29 mouse cellular contexts compared by ENCODE assay signal in genomic region chr1:189359699-189360098, GRCm38 (mm10). TPM values are rescaled to one million over a fixed set of nuclear protein-coding genes. Genes with fewer than 3 reads are reported as not detected.
"Had no signal": no experiment of that assay in that cellular context is flagged by ENCODE, and none has a peak within 500 bp of the region (broad histone marks: within the 10 kb centered on the region; RNA-seq: fewer than 3 reads in every experiment).

No protein-coding gene starts in this region.

- H3K9me3 ChIP-seq: limb, embryonic 12.5 days; liver, embryonic 13.5 days; midbrain, embryonic 10.5 days; midbrain, embryonic 13.5 days; neural tube, embryonic 13.5 days; stomach, embryonic 15.5 days had no signal

- H3K4me1 ChIP-seq: limb, embryonic 12.5 days; liver, embryonic 13.5 days; megakaryocyte, embryonic 14.5 days; midbrain, embryonic 10.5 days; midbrain, embryonic 13.5 days; neural tube, embryonic 13.5 days; stomach, embryonic 15.5 days had no signal

- H3K27me3 ChIP-seq: limb, embryonic 12.5 days; liver, embryonic 13.5 days; megakaryocyte, embryonic 14.5 days; midbrain, embryonic 13.5 days; neural tube, embryonic 13.5 days; stomach, embryonic 15.5 days had no signal

- DNase-seq: kidney, adult 18-20 months; kidney, adult 9 months; kidney, postnatal 14 days; layer of hippocampus, adult 9-11 months; layer of hippocampus, postnatal 36 days; liver, embryonic 13.5 days; lung, embryonic 14.5 days; lung, postnatal 10 days; lung, postnatal 36 days; retina, postnatal 1 day; right cerebral cortex, postnatal 25 days; spleen, adult 18-20 months; thymus, adult 2 months; thymus, postnatal 14 days; thymus, postnatal 4 days had no signal

- ATAC-seq: intestine, embryonic 16.5 days; midbrain, embryonic 13.5 days; midbrain, embryonic 16.5 days had no signal

- H3K4me3 ChIP-seq: layer of hippocampus, adult 2 months; left cerebral cortex, adult 2 months; limb, embryonic 12.5 days; liver, embryonic 13.5 days; megakaryocyte, embryonic 14.5 days; midbrain, embryonic 10.5 days; midbrain, embryonic 13.5 days; myocyte; neural tube, embryonic 13.5 days; stomach, embryonic 15.5 days had no signal

- H3K27ac ChIP-seq: layer of hippocampus, adult 2 months; left cerebral cortex, adult 2 months; limb, embryonic 12.5 days; liver, embryonic 13.5 days; midbrain, embryonic 10.5 days; midbrain, embryonic 13.5 days; neural tube, embryonic 13.5 days; stomach, embryonic 15.5 days had no signal

- H3K36me3 ChIP-seq: limb, embryonic 12.5 days; liver, embryonic 13.5 days; midbrain, embryonic 10.5 days; midbrain, embryonic 13.5 days; neural tube, embryonic 13.5 days; stomach, embryonic 15.5 days had no signal

- H3K4me2 ChIP-seq: limb, embryonic 12.5 days; liver, embryonic 13.5 days; lung, embryonic 14.5 days; midbrain, embryonic 13.5 days; neural tube, embryonic 13.5 days; stomach, embryonic 15.5 days had no signal

- H3K9ac ChIP-seq: limb, embryonic 12.5 days; liver, embryonic 13.5 days; lung, embryonic 14.5 days; midbrain, embryonic 13.5 days; neural tube, embryonic 13.5 days; stomach, embryonic 15.5 days had no signal

RNA-seq across cellular contexts. Expression of gene Kcnk2, which starts 42.4 kb away (rescaled TPM):
- total RNA-seq: monocyte, adult 5-6 weeks; neutrophil, adult 5-6 weeks had no signal
- polyA plus RNA-seq: liver, embryonic 16.5 days had no signal
